Mouse (Mus musculus) brain, embryonic 14.5 days (tissue): ENCODE results near the gene Spata2l.

Source experiments
- CTCF ChIP-seq: fragments of 200-500 bp; IDR thresholded peaks from 2 replicates; pipeline ENCODE4 v1.5.1; 2012; ENCODE audit warnings: inconsistent platforms, mild to moderate bottlenecking, moderate library complexity, borderline replicate concordance; ENCODE audit not compliant: insufficient read depth, insufficient read length; ENCODE audit errors: extremely low read depth
- POLR2A ChIP-seq: fragments of 200-500 bp; IDR thresholded peaks from 2 replicates; pipeline ENCODE4 v1.6.1; 2012; ENCODE audit warnings: mild to moderate bottlenecking, inconsistent platforms, borderline replicate concordance; ENCODE audit not compliant: poor library complexity, insufficient read depth, insufficient read length, severe bottlenecking; ENCODE audit errors: extremely low read depth

DNA sequence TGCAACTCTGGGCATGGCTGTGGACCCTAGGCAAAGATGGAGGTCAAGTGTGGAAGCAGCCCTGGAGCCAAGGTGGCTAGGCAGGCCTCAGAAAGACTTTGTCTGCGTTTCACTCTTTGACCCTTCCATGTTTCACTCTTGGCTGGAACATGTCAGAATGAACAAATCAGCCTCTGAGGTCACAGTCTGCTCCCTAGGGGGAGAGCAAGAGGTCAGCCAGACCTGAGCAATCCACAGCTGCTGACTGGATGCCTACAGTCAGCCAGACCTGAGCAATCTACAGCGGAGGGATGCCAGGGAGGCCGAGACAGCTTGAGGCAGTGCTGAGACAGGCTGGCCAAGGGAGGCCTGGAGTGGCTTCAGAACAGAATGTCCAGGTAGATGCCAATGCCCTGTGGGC is 54.6 kb downstream of the Spata2l start:
- TF ChIP-seq CTCF (no peak), POLR2A (no peak)
